Comparison of ENCODE assay signal across 10 mouse cellular contexts in genomic region chr15:81926446-81926822, GRCm38 (mm10). TPM values are rescaled to one million over a fixed set of nuclear protein-coding genes. Genes with fewer than 3 reads are reported as not detected.
DNase-seq lines count a peak whose midpoint lies in the region; ATAC-seq lines count a peak whose summit lies in the region.
"Had no signal": no experiment of that assay in that cellular context is flagged by ENCODE, and none has a peak within 500 bp of the region (broad histone marks: within the 10 kb centered on the region; RNA-seq: fewer than 3 reads in every experiment).

No protein-coding gene starts in this region.

- no peak overlapping the region for H3K27ac ChIP-seq in kidney, embryonic 14.5 days (ENCODE audit: low read depth, low read length)
- H3K27ac ChIP-seq in intestine, embryonic 14.5 days (ENCODE audit: low read depth): peak overlapping the region; percentile 12; the same call in 1 of the 2 replicates
- H3K27ac ChIP-seq in midbrain, embryonic 16.5 days (ENCODE audit: low read length): peak overlapping the region; percentile 83

- H3K9ac ChIP-seq in kidney, embryonic 14.5 days (ENCODE audit: low read depth, low read length): 0 out of 2 replicates have a peak overlapping the region, but pooled peaks have one; percentile 23
- H3K9ac ChIP-seq in intestine, embryonic 14.5 days (ENCODE audit: low read length): no peak overlapping the region
- H3K9ac ChIP-seq in midbrain, embryonic 16.5 days (ENCODE audit: low read depth, low read length): no peak overlapping the region

- H3K4me3 ChIP-seq in kidney, embryonic 14.5 days (ENCODE audit: low read length): peak overlapping the region; percentile 82
- H3K4me3 ChIP-seq in intestine, embryonic 14.5 days (ENCODE audit: low read depth, low read length): 0 out of 2 replicates have a peak overlapping the region, but pooled peaks have one; percentile 13
- H3K4me3 ChIP-seq in midbrain, embryonic 16.5 days (ENCODE audit: low read depth, low read length): peak overlapping the region; percentile 56

- DNase-seq in kidney, postnatal 14 days: no peak
- no peak for DNase-seq in intestine, embryonic 14.5 days (ENCODE audit: low spot score)
- no peak for DNase-seq in spleen, adult 12 weeks (ENCODE audit: low spot score)
- no peak for DNase-seq in adipocyte (ENCODE audit: low spot score)
- DNase-seq in kidney, postnatal 10 days: no peak

- H3K36me3 ChIP-seq in kidney, embryonic 14.5 days (ENCODE audit: control insufficient read depth, insufficient read depth, low read length): 0 out of 2 replicates have a peak, but pooled peaks cover 2% of the 10 kb centered on the region
- 0 out of 2 replicates have a peak, but pooled peaks cover 3% of the 10 kb centered on the region for H3K36me3 ChIP-seq in intestine, embryonic 14.5 days (ENCODE audit: control insufficient read depth, insufficient read depth, low read length)
- H3K36me3 ChIP-seq in midbrain, embryonic 16.5 days (ENCODE audit: control insufficient read depth, insufficient read depth, low read length): no peaks in the 10 kb centered on the region

- peaks cover 34% of the 10 kb centered on the region for H3K4me1 ChIP-seq in kidney, embryonic 14.5 days (ENCODE audit: control insufficient read depth, insufficient read depth, low read length)
- peaks cover 13% of the 10 kb centered on the region for H3K4me1 ChIP-seq in intestine, embryonic 14.5 days (replicated peaks; ENCODE audit: control insufficient read depth, insufficient read depth, low read length)
- peaks cover 25% of the 10 kb centered on the region for H3K4me1 ChIP-seq in midbrain, embryonic 16.5 days (ENCODE audit: control insufficient read depth, insufficient read depth, low read length)

- H3K4me2 ChIP-seq in kidney, embryonic 14.5 days (replicated peaks; ENCODE audit: low read depth, low read length): peak overlapping the region; percentile 34
- peak overlapping the region; percentile 37 for H3K4me2 ChIP-seq in intestine, embryonic 14.5 days (ENCODE audit: low read length)
- H3K4me2 ChIP-seq in midbrain, embryonic 16.5 days (ENCODE audit: low read length): peak overlapping the region; percentile 93

- no peaks in the 10 kb centered on the region for H3K27me3 ChIP-seq in kidney, embryonic 14.5 days (ENCODE audit: control insufficient read depth, insufficient read depth, low read length)
- H3K27me3 ChIP-seq in intestine, embryonic 14.5 days (replicated peaks; ENCODE audit: control insufficient read depth, insufficient read depth, low read length): no peaks in the 10 kb centered on the region
- H3K27me3 ChIP-seq in midbrain, embryonic 16.5 days (ENCODE audit: control insufficient read depth, insufficient read depth, low read depth, low read length): no peaks in the 10 kb centered on the region

- peak; percentile 29 for ATAC-seq in kidney, embryonic 14.5 days (ENCODE audit: low FRiP score, low TSS enrichment)
- ATAC-seq in erythroblast, adult 5-6 weeks (replicated peaks; ENCODE audit: low FRiP score, poor library complexity, severe bottlenecking): 0 out of 2 replicates have a peak, but pooled peaks have one; percentile 1
- ATAC-seq in intestine, embryonic 14.5 days (replicated peaks; ENCODE audit: low FRiP score, low TSS enrichment, low read depth): no peak; the same call in 1 of the 2 replicates
- ATAC-seq in midbrain, embryonic 16.5 days: no peak

- H3K9me3 ChIP-seq in kidney, embryonic 14.5 days (ENCODE audit: control insufficient read depth, low read length): no peaks in the 10 kb centered on the region
- no peaks in the 10 kb centered on the region for H3K9me3 ChIP-seq in intestine, embryonic 14.5 days (ENCODE audit: control insufficient read depth, low read length)
- no peaks in the 10 kb centered on the region for H3K9me3 ChIP-seq in midbrain, embryonic 16.5 days (replicated peaks; ENCODE audit: control insufficient read depth, low read length, poor library complexity, severe bottlenecking)

- 35% methylated on average over 9 of the region's 9 CpGs for WGBS in kidney, embryonic 14.5 days
- WGBS in intestine, embryonic 14.5 days: 35% methylated on average over 9 of the region's 9 CpGs
- 26% methylated on average over 9 of the region's 9 CpGs for WGBS in midbrain, embryonic 16.5 days

RNA-seq across cellular contexts. Expression of gene Polr3h, which starts 0.4 kb away (rescaled TPM):
- 76.5 and 78.9 TPM in 2 replicates for polyA plus RNA-seq in kidney, embryonic 14.5 days (2014; fragmentation: Nextera tagmentation; extraction: Ambion mirVana)
- 2.9 and 3.8 TPM in 2 replicates for total RNA-seq in erythroblast, adult 5-6 weeks (2015; ENCODE audit: low replicate concordance)
- 6.3 and 17.7 TPM in 2 replicates for total RNA-seq in erythroblast, adult 5-6 weeks (2017; ENCODE audit: low replicate concordance)
- 75.4 and 79.5 TPM in 2 replicates for polyA plus RNA-seq in intestine, embryonic 14.5 days (2014; fragmentation: Nextera tagmentation; extraction: Ambion mirVana)
- polyA plus RNA-seq in midbrain, embryonic 16.5 days (2015; fragmentation: Nextera tagmentation; extraction: Ambion mirVana): 74.3 and 77.2 TPM in 2 replicates

RNA-seq across cellular contexts. Expression of gene Csdc2, which starts 10.1 kb away (rescaled TPM):
- 17.5 and 28.1 TPM in 2 replicates for polyA plus RNA-seq in kidney, embryonic 14.5 days (2014; fragmentation: Nextera tagmentation; extraction: Ambion mirVana)
- not detected in 2 replicates for total RNA-seq in erythroblast, adult 5-6 weeks (2015; ENCODE audit: low replicate concordance)
- not detected in 2 replicates for total RNA-seq in erythroblast, adult 5-6 weeks (2017; ENCODE audit: low replicate concordance)
- 16.0 and 19.4 TPM in 2 replicates for polyA plus RNA-seq in intestine, embryonic 14.5 days (2014; fragmentation: Nextera tagmentation; extraction: Ambion mirVana)
- 241 and 293 TPM in 2 replicates for polyA plus RNA-seq in midbrain, embryonic 16.5 days (2015; fragmentation: Nextera tagmentation; extraction: Ambion mirVana)

RNA-seq across cellular contexts. Expression of gene Pmm1, which starts 34.3 kb away (rescaled TPM):
- polyA plus RNA-seq in kidney, embryonic 14.5 days (2014; fragmentation: Nextera tagmentation; extraction: Ambion mirVana): 28.3 and 33.0 TPM in 2 replicates
- total RNA-seq in erythroblast, adult 5-6 weeks (2015; ENCODE audit: low replicate concordance): 2.3 and 20.3 TPM in 2 replicates
- total RNA-seq in erythroblast, adult 5-6 weeks (2017; ENCODE audit: low replicate concordance): 3.9 and 9.5 TPM in 2 replicates
- 25.8 and 26.6 TPM in 2 replicates for polyA plus RNA-seq in intestine, embryonic 14.5 days (2014; fragmentation: Nextera tagmentation; extraction: Ambion mirVana)
- polyA plus RNA-seq in midbrain, embryonic 16.5 days (2015; fragmentation: Nextera tagmentation; extraction: Ambion mirVana): 81.4 and 107 TPM in 2 replicates

RNA-seq across cellular contexts. Expression of gene 1700029P11Rik, which starts 53.9 kb away (rescaled TPM):
- polyA plus RNA-seq in kidney, embryonic 14.5 days (2014; fragmentation: Nextera tagmentation; extraction: Ambion mirVana): not detected in 2 replicates
- not detected in 2 replicates for total RNA-seq in erythroblast, adult 5-6 weeks (2015; ENCODE audit: low replicate concordance)
- not detected in 2 replicates for total RNA-seq in erythroblast, adult 5-6 weeks (2017; ENCODE audit: low replicate concordance)
- polyA plus RNA-seq in intestine, embryonic 14.5 days (2014; fragmentation: Nextera tagmentation; extraction: Ambion mirVana): not detected in 2 replicates
- not detected in 2 replicates for polyA plus RNA-seq in midbrain, embryonic 16.5 days (2015; fragmentation: Nextera tagmentation; extraction: Ambion mirVana)
- polyA plus RNA-seq: lung, adult 2 months; spleen, adult 2 months had no signal

RNA-seq across cellular contexts. Expression of gene Aco2, which starts 54.3 kb away (rescaled TPM):
- polyA plus RNA-seq in kidney, embryonic 14.5 days (2014; fragmentation: Nextera tagmentation; extraction: Ambion mirVana): 123 and 191 TPM in 2 replicates
- total RNA-seq in erythroblast, adult 5-6 weeks (2015; ENCODE audit: low replicate concordance): 16.3 and 37.8 TPM in 2 replicates
- 29.7 and 59.3 TPM in 2 replicates for total RNA-seq in erythroblast, adult 5-6 weeks (2017; ENCODE audit: low replicate concordance)
- 171 and 178 TPM in 2 replicates for polyA plus RNA-seq in intestine, embryonic 14.5 days (2014; fragmentation: Nextera tagmentation; extraction: Ambion mirVana)
- 252 and 272 TPM in 2 replicates for polyA plus RNA-seq in midbrain, embryonic 16.5 days (2015; fragmentation: Nextera tagmentation; extraction: Ambion mirVana)

Comparison
In these comparisons a context has a peak if more than half of its experiments do, and no peak if none do; other contexts are left out.
1. ATAC-seq: peak in kidney, embryonic 14.5 days (single experiment) and erythroblast, adult 5-6 weeks (single experiment); none in intestine, embryonic 14.5 days (single experiment) and midbrain, embryonic 16.5 days (single experiment).
2. H3K4me2 ChIP-seq: peak in every context shown above with its lines; median percentile 93 in midbrain, embryonic 16.5 days; 37 in intestine, embryonic 14.5 days; 34 in kidney, embryonic 14.5 days.
3. H3K4me3 ChIP-seq: peak in every context shown above with its lines; median percentile 82 in kidney, embryonic 14.5 days; 56 in midbrain, embryonic 16.5 days; 13 in intestine, embryonic 14.5 days.